Mouse (Mus musculus) left cerebral cortex, postnatal 36 days (tissue): ENCODE results near the gene Glt1d1. TPM values are rescaled to one million over a fixed set of nuclear protein-coding genes. Genes with fewer than 3 reads are reported as not detected.
"Not testable (repeated sequence)": the region's sequence is repeated elsewhere in the genome, so short reads cannot be mapped to it uniquely, and the experiment has no call there.

ENCODE experiments used
- DNase-seq, 2 experiments: peaks; one replicate each; pipeline ENCODE4 v3.0.0; 2021 to 2022; ENCODE audit warnings: low spot score in 2 of 2, mixed read lengths in 1 of 2
- intact Hi-C: fragments of 180-260 bp; cut with DNase I; formaldehyde crosslinking; loops from one replicate; pipeline ENCODE4 v1.15.1; 2025
- total RNA-seq, 2 experiments: library from RNA; stranded (reverse); gene quantifications; 2 replicates each; pipeline ENCODE4 v1.2.3; 2021

Gene Glt1d1
- total RNA-seq, 2 experiments from 2014 or later: 22.8 to 25.0 TPM

DNA sequence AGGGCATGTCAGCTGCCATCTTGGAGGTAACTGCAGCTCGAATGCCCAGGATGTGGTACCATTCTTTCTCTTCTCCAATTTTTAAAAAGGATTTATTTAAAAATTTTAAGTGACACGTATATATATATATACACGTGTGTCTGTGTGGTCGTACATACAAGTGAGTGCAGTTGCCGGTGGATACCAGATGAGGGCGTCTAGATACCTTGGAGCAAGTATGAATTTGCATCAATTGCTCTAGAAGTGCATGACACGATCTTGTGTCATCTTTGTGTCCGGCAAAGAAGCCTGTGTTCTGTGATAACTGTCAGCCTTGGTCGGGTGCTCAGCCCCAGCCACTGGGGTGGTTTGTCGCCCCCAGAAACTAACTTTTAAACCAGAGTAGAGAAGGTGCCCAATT, 59.0 kb downstream of the Glt1d1 start:
- DNase-seq: no peak
- intact Hi-C loops: no loop called here

DNA sequence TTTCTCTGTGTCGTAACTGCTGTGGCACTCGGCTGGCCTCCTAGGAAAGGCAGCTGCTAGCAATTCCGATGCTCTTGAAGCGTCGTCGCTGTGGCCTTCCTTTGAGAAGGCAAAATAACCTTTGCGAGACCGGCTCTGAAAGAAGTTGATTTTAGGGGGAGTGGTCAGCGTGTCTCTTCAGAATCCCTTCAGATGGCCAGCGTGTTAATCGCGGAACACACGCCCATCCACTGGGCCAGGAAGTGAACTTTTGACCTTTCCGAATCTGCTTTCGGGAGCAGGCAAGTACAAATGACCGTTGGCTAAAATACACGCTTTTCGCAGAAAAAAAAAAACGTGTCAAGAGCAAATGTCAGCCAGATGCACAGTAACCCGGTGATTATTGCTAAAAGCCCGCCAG, 59.5 kb downstream of the Glt1d1 start:
- no peak for DNase-seq

DNA sequence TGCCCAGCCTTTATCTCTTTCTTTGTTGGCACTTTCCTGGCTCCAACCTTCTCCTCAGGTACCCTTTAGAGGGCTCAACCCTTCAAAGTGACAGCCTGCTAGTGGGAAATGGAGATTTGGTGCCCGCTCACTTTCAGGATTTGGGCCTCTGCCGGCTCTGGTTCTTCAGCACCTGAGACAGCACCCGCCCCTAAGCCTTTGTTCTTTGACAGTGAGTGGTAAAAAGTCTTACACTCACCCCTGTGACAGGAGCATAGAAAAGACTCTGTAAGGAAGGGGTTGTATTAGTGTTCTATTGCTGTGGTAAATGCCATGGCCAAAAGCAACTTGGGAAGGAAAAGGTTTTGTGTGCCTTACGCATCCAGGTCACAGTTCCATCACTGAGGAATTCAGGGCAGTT, 63.8 kb downstream of the Glt1d1 start:
- intact Hi-C loops: loop anchor here (5.0 kb wide), 1 partner anchor 736 kb away; the partner anchor contains the start of gene Tmem132d
- no peak for DNase-seq

More for the DNA sequence above, 59.5 kb downstream of the Glt1d1 start:
- intact Hi-C loops: no loop called here

DNA sequence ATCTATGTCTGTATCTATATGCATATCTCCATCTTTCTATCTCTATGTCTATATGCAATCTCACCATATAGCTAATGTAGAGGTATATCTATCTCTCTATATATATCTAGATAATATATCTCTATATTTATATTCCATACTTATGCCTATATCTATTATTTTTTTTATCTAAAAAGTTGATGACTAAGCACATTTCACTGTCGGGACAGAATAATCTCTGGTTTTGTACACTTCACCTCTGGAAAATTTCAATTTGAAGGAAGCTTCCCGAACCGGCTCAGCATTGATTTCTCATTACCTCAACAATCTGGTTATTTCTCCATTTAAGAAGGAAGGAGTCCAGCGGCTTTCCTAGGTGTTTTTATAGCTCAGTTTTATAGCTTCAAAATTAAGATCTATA, 64.5 kb downstream of the Glt1d1 start:
- DNase-seq: no peak
- intact Hi-C loops: loop anchor here (5.0 kb wide), 1 partner anchor 736 kb away; the partner anchor contains the start of gene Tmem132d

DNA sequence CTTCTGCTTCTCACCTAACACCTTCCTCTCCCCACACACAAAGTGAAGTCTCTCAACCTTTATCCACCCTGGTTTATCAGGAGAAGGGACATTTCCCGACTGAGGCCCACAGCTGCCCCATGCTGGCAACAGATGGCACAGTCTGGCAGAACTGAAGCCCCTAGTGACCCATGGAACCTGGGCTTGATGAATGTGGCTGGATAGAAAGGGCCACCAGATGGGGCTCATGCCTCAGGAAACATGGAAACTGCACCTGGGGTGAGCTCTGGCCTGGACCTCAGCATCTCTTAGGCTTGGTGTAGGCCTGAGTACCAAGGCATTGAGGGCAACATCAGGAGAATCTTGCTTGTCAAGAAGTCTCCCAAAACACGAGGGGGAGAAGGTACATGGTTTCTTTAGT, 66.5 kb downstream of the Glt1d1 start:
- no peak for DNase-seq
- intact Hi-C loops: loop anchor here (5.0 kb wide), 1 partner anchor 734 kb away; the partner anchor contains the start of gene Tmem132d

DNA sequence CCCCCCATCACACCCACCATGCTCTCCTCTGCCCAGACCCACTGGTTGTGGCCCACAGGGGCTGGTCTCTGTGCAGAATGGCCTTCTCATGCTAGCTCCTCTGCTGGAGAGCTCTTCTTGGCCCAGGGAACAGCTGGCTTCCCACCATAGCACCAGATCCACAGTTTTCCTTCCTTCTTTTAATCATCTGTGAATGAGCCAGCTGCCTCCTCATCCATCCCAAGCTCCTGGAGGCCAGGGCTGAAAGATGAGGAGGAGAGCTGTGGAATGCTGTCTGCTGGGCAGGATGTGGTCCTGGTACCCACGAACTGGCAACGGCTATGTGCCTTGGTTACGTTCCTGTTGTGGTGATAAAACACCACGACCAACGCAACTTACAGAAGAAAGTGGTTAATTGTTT, 67.6 kb downstream of the Glt1d1 start:
- DNase-seq: no peak
- intact Hi-C loops: loop anchor here (5.0 kb wide), 1 partner anchor 733 kb away; the partner anchor contains the start of gene Tmem132d

DNA sequence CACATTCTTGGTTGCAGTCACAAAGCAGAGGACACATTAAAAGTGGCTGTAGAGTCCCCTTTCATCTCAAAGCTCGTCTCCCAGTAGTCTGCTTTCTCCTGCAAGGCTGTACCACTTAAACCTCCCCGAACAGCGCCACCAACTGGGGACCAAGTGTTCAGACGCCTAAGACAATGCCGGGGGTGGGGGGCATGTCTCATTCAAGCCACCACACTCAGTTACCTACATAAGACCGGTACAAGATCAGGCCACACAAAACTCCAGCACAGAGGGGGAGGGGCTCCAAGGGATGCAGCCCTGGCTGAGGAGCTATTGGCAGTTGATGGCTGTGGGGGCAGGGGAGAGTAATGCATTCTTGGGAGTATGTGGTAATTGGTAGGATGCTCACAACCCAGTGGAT, 68.1 kb downstream of the Glt1d1 start:
- intact Hi-C loops: no loop called here

DNA sequence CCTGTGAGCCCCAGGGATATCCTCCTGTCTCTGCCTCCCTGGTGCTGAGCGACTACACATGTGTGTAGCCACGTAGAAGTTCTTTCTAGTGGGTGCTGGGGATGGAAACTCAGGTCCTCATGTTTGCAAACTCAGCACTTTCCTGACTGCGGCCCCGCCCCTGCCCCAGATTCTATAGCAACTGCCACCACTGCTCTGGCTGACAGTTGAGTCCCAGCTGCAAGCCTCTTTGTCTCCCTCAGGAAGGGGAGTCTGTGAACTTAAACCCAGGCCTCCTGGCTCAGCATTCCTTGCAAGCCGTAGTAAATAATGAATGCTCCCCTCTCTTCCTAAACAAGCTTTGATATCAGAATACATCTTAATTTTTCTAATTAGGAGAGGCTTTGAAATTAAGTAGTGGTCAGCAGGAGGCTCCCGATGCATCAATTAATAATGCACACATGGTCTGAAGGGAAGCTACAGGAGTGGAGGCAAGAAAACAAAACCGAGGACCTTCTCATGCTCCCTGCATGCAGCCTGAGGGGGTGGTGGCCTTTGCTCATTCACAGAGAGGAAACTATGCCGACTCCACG, 71.6 kb downstream of the Glt1d1 start:
- DNase-seq: no peak
- intact Hi-C loops: no loop called here

More for the DNA sequence above, 68.1 kb downstream of the Glt1d1 start:
- DNase-seq: no peak

DNA sequence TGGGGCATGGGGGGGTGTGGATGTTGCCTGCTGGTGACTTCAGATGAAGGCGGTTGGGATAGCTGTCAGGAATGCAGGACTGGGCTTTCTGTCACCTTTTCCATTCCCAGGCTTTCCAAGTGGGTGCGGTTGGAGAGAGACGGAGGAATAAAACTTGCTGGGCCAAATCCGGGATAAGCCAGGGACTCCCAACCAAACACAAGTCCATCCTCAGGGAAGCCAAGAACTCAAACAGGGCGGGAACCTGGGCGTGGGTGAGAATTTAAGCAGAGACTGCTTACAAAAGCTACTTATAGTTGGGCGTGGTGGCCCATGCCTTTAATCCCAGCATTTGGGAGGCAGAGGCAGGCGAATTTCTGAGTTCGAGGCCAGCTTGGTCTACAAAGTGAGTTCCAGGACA, 73.2 kb downstream of the Glt1d1 start:
- no peak for DNase-seq
- intact Hi-C loops: no loop called here

DNA sequence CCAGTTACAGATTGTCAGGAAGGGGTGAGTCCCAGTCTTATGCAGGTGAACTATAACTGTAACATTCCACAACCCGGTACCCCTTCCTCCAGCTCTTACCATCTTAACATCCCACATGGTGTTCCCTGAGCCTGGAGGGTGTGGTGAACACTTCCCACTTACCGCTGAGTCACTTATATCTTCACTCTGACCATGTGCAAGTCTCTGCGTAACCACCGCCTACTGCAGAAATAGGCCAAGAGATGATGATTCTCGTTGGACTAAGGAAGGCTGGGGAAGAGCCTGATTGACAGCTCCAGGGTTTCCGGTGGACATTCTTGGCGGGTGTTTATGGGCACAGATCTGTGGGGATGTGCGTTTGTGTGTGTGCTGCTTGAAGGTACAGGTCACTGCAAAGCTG, 73.9 kb downstream of the Glt1d1 start:
- peak; percentile 52 to 74 for DNase-seq
- intact Hi-C loops: no loop called here

DNA sequence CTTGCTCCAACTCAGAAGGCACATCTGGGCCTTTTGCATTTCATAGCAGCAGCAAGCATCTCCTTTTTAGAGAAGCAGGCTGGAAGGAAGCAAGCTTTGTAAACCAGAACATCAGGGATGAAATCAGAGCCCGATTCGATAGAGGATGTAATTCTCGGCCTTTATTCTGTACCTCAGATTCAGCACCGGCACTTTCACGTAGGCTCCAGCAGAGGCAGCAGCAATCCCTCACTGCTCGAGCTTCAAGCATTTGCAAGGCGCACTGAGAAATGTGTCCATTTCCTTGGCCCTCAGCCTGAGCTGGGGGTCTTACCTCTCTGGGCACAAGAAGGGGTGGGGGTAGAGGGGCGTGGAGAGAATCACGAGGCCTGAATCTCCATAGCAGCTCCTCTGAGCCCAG, 76.1 kb downstream of the Glt1d1 start:
- intact Hi-C loops: no loop called here
- DNase-seq: no peak

DNA sequence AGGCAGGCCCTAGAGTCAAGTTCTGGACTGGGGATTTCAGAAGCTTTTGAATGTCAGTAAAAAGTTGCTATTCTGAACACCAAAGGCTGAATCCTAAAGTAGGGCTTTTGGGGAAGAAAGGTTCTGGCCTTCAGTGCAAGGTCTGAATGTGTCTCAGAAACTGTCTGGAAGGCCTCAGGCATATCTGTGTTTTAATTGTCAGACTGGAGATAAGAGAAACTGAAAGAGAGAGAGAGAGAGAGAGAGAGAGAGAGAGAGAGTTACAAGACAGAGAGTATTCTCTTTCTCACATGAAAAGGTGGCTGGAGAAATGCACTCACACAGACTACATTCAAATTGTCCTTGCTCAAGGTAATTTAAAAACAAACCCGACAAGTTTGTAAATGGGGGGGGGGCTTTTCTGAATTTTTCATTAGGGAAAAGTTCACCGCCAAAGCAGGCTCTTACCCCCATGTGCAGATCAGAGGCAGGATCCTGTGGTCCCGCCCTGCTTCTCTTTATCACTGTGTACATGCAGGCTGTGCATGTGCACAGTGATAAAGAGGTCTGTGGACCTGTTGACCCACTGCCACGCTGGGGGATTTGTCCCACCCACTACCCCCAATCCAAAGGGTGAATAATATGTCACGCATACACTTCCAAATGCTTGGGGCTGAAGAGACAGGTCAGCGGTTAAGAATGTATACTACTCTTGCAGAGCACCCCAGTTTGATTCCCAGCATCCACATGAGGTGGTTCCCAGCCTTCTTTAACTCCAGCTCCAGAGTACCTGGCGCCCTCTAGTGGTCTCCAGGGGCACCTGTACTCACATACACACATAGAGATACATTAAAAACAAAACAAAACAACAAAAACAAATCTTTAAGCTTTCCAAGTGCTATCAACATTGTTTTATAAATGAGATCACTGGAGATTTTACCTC, 83.0 kb downstream of the Glt1d1 start:
- intact Hi-C loops: loop anchor here (10.0 kb wide), 1 partner anchor 80 kb away; no protein-coding TSS in a partner anchor
- no peak for DNase-seq

DNA sequence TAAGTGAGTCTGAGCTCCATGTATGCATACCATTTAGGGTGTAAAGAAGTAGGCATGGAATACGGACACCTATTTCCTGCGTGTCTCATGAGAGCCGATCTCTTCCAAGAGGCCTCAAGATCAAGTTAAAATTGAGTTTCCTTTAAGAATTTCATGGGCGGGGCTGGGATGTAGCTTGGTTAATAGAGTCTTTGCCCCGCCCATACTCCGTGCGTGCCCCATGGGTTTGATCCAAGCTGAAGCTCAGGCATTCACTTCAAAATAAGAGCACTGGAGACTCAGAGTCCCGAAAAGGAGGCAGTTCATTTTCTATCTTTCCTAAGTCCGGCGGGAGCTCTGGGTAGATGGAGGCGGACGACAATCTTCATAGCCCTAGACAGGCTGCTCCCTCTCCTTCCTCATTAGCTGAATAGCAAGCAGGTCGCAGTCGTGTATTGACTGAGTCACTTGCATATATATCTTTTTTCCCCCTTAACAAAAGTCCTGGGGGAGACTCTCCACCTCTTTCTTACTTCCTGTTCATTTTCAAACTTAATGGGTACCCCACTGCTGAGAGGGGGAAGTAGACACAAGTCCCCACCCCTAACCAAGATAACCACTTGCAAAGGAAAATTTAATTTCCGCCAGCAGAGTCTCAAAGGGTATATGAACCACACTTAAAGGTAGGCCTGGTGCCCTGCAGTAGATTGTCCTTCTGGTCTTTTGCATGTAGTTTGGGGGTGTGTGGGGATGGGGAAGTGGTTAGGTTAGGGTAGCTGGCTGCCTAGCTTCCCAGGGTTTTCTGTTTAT, 88.7 kb downstream of the Glt1d1 start:
- intact Hi-C loops: no loop called here
- DNase-seq: no peak

DNA sequence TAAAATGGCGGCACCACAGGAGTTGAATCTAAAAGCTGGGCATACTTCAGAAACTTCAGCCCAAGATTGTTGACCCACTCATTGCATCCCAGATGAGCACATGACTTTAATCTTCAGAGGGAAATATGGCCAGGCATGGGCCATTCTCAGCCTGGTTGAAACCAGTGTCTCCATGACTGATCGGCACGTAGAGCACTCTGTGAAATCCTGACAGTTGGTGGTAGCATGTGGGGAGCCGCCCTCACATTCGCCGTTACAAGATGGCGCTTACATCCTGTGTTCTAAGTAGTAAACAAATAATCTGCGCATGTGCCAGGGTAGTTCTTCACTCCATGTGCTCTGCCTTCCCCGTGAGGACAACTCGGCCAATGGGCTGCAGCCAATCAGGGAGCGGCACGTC, 90.1 kb downstream of the Glt1d1 start:
- DNase-seq, intact Hi-C loops: not testable (repeated sequence)

DNA sequence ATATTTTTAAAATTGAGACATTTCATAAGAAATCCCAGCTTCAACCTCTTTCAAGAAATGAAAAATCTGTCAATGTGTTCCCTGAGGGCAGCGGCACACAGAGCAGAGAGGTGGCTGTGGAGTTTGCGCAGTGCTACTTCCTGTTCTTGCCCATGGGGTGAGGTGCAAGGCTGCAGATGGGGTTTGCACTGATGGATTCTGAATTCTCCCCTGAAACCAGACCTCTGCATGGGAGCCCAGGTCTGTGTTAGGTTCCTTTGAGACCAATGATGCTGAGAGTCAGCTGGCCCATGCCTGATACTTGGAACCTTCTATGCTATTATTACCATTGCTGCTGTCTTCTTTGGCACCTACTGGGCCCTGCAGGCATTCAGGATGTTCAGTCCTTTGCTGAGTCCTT, 98.3 kb downstream of the Glt1d1 start:
- intact Hi-C loops: no loop called here
- DNase-seq: no peak

DNA sequence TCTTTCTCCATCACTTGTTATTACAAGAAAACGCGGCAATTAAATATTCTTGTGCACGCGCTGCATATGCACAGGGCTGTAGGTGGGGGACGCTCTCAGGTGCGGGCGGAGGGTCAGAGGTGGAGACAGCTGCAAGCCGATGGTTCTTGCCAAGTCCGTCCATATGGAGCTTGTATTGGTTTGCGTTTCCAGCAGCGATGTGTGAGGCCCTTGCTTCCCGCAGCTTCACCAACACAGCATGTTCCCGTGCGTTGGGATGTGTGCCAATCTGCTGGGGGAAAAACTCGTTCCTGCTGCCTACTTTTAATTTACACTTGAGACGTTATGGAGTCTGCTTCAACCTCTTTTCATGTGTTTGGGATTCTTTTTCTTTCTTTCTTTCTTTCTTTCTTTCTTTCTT, 109.3 kb downstream of the Glt1d1 start:
- peak; percentile 52 to 61 for DNase-seq
- intact Hi-C loops: no loop called here

DNA sequence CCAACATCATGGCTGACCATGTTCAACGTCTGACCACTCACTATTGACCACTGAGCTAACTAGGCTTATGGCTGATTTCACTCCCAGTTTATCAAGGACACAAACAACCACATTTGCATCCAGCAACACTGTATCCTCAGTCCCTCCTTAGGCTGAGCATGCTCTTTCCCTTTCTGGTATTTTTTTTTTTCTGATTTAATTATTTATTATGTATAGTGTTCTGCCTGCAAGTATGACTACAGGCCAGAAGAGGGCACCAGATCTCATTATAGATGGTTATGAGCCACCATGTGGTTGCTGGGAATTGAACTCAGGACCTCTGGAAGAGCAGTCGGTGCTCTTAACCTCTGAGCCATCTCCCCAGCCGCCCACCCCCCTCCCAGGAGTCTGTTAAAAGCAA, 117.5 kb downstream of the Glt1d1 start:
- DNase-seq, intact Hi-C loops: not testable (repeated sequence)

DNA sequence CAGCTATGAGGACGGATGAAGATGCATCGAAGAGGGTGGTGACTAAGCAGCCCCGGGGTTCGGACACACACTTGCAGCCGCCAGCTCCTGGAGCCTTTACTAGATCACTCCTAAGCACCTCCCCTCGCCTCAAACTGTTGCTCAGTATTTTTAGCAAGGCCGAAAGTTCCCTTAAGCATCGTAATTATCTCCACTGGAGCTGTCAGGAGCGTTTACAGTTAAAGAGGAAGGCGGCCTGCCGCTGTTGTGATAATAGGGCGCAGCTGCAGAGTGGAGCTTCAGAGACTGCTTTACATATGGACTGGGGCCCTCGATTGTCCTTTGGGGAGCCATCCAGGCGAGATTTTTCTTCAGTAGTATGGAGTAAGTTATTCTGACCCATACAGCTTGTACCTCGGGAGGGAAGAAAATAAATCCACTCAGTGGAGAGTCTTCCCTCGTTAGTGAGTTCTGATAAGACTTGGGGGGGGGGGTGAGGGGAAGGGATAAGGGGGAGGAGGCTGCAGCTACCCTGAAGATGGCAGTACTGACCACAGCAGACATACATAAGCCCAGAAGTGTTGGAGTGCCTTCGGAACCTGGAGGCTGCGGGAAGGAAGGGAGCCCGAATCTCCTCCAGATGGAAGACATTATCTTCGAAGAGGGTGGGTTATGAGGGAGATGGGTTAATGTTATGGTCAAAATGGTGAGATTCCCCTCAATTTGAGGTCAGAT, 119.4 kb downstream of the Glt1d1 start:
- intact Hi-C loops: no loop called here
- DNase-seq: no peak

DNA sequence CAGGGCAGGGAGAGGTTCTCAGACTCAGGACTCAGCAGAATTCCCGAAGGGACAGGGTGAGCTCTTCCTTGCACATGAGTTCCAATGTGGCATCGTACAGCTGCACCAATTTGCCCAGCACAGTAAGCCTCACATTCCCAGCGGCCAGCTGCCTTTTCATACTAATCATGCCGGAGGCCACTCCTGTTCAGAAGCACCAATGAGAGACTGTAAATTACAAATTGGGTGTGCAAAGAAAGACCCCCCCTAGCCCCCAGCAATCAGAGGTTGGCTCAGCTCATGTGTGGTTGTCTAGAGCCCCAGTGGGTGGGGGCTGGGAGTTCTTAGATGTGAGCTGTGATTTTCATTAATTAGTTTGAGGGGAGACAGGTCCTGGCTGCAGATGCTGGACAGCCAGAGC, 123.5 kb downstream of the Glt1d1 start:
- intact Hi-C loops: no loop called here
- no peak for DNase-seq
